Mouse (Mus musculus) left cerebral cortex, postnatal 10 days (tissue): ENCODE measurements around the gene Cfap54. TPM values are rescaled to one million over a fixed set of nuclear protein-coding genes. Genes with fewer than 3 reads are reported as not detected.

Experiments
- DNase-seq, 2 experiments: peaks; one replicate each; pipeline ENCODE4 v3.0.0; 2021 to 2022; ENCODE audit warnings: low spot score in 2 of 2, mixed read lengths in 1 of 2; ENCODE audit errors: extremely low spot score in 1 of 2
- intact Hi-C: fragments of 180-260 bp; cut with DNase I; formaldehyde crosslinking; loops from one replicate; pipeline ENCODE4 v1.15.1; 2025
- total RNA-seq, 2 experiments: library from RNA; stranded (reverse); gene quantifications; 2 replicates each; pipeline ENCODE4 v1.2.3; 2021

Cfap54 gene
- total RNA-seq, 2 experiments from 2014 or later, result 13.4 to 19.2 TPM

- DNase-seq, result no peak
- intact Hi-C loops, result no loop called here
Observed at GRCm38 (mm10) chr10:93103676-93104075, 22.3 kb upstream of the Cfap54 start.

DNA sequence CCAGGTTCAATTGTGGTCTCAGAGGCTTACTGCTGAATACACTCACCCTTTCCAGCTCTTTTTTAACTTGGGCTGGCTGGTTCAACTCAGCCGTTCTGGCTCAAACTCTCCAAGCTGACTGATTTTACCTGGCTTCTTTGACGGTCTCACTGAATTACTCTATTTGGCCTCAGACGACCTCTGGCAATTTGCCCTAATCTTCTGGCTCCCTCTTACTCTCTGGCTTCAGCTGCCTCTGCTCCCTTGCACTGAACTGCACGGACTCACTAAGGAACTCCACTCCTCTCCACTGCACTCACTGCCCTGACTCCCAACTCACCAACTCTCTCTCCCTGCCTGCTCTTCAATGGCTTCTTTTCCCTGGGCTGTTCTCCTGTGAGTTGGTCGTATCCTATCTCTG lies 20.9 kb upstream of the Cfap54 start:
- intact Hi-C loops, result no loop called here
- no peak for DNase-seq

GRCm38 (mm10) chr10:93098211-93098805 lies 16.9 kb upstream of the Cfap54 start:
- intact Hi-C loops, result no loop called here
- DNase-seq, result no peak

GRCm38 (mm10) chr10:93097439-93097838 lies 16.0 kb upstream of the Cfap54 start:
- intact Hi-C loops, result no loop called here
- no peak for DNase-seq

- DNase-seq, result no peak
- intact Hi-C loops, result no loop called here
Observed at GRCm38 (mm10) chr10:93095827-93096226, 14.4 kb upstream of the Cfap54 start.

DNA sequence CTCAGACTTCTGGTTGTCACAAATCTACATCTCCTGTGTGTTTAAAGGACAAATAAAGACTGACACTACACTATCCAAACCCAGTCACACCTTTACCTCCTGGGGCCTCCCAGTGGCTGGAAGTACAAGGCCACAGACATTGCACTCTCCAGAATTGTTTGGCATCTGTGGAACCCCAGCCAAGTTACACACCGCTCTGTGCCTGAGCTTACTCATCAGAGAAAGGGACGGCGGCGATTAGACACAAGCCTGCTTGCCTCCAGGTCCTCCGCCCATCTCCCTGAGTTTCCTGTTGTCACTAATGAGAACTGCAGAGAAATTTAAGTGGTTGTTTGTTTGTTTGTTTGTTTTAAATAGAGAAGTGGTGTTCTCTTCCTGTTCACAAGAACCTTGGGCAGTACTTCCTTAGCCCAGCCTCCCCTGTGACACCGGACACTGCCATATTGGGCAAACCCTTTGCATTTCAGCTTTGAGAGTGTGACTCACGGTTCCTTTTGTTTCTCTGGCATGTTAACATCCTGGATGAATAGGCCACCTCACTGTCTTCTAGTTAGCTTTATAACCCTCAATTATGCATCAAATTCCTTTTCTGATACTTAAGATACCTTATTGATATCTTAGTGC lies 13.7 kb upstream of the Cfap54 start:
- DNase-seq, result no peak
- intact Hi-C loops, result no loop called here

DNA sequence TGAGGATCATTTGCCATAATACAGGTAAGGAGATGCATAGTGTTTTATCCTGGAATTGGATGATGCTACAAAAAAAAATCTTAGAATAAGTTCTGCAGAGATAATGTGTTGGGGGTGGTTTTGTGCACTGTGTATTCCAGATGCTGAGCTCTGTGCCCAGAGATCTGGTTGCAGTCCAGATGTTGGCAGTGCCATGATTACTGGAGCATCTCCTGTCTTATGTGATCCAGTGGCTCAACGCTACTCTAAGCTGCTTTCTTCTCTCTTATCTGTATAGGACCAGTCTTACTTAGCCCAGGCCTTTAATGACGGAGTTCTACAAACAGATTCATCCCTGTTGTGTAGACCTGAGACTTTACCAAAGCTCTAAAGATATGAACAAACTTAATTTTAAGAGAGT lies 10.5 kb upstream of the Cfap54 start:
- no peak for DNase-seq
- intact Hi-C loops, result no loop called here

DNA sequence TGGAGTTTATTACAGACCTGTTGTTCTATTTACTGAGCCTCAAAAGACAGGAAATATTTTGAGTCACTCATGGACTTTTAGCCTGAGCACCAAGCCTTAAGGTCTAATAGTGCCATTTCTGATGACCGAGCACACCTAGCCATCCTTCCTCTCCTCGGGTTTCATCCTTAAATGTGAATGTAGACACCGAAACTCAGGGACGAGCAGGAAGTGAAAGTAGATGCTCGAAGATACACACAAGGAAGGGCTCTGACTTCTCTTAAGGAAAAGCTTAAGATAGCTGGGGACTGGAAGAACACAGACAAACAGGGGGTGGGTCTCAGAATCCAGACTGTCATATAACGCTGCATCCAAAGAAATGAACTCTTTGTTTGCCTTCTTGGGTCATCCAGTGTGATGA lies 8.8 kb upstream of the Cfap54 start:
- no peak for DNase-seq
- intact Hi-C loops, result no loop called here

DNA sequence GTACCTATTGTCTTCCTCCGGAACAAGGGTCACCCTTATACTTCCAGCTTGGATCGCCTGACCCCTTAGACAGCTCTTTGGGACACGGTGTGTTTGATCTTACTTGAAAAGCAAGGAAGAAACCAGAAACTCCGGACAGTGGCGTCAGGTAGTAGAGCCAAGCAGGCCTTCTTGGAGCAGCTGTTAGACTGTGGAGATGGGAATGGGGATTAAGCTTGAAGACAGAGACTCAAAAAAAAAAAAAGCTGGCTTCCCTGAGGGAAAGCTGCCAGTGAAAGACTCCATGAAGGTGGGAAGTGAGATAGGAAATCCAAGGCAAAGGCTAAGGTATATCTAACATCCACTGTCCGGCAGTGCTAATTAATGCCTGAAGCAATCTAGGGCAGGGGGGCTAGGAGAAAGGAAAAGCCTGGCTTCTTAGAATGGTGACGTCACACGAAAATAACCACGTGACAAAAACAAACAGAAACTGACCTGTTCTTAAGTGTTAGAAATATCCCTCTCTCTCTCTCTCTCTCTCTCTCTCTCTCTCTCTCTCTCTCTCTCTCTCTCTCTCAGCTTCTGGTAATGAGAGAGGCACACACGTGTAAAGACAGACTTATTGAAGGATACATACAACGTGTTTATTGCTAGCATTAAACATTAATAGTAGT lies 7.1 kb upstream of the Cfap54 start:
- DNase-seq, result no peak

GRCm38 (mm10) chr10:93087504-93087903 lies 6.1 kb upstream of the Cfap54 start:
- no peak for DNase-seq
- intact Hi-C loops, result loop anchor here (5.0 kb wide), 1 partner anchor 60 kb away; no protein-coding TSS in a partner anchor

More for the DNA sequence above, 7.1 kb upstream of the Cfap54 start:
- intact Hi-C loops, result loop anchor here (5.0 kb wide), 1 partner anchor 59 kb away; no protein-coding TSS in a partner anchor

DNA sequence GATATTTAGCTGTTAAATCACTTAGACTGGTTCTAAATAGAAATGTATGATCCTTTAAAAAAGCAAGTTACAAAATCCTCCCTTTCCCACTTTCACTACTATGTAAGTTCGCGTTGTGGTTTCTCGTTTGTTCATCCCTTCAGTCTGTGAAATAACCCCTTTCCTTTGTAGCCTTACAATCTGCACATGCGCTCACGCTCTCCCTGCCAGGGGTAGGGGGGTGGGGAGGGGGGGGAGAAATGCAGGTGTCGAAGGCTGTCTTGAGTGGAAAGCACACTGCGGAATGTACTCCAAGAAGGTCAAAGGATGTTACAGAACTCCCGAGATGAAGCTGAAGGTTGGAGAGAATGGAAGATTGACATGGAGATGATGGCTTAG lies 2.5 kb upstream of the Cfap54 start:
- intact Hi-C loops, result no loop called here
- DNase-seq, result no peak

DNA sequence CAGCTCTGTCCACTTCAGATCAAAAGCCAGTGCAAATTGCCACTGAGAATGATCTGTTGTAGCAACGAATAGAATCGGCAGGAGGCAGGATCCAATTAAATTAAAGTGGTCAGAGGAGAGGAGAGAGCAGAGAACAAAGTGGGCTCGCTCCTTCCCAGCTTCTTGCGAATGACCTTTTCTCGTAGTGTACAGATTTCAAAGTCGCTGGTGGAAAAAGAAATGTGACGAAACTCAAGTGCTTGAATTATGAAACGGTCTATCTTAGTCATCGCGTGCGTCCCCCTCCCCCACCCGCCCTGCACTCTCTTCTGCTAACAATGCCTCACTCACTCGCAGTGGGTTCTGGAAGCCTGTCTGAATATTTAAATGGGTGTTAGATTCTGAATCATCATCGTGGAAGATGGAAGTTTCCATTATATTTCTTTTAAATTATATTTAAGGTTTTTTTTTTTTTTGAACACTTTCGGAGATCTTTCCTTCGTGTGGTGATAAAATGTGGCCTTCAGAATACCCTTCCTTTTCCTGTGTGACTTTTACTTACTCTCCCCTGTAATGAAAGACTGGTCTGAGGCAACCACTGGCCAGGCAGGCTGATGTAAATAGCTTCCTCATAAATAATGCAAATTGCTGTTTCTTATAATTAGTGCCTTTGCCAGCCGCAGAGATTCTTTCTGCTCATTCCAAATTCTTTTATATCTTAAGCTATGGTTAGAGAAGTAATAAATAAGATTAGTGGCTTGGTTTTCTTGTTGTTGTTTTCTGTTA lies 2.0 kb upstream of the Cfap54 start:
- DNase-seq, result no peak
- intact Hi-C loops, result no loop called here

DNA sequence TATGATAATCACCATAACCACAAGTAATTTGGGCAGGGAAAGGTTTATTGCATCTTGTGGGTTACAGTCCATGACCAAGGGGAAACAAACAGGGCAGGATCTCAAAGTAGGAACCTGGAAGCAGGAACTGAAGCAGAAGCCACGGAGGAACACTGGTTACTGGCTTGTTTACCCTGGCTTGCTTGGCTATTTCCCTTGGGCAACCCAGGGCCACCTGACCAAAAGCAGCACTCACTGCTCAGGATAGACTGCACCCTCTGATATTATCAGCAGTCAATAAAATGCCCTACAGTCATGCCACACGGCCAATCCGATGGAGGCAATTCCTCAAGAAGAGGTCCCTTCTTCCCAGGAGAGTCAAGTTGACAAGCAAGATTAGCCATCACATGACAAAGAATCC lies 1.9 kb downstream of the Cfap54 start:
- intact Hi-C loops, result loop anchor here (10.0 kb wide), 2 partner anchors 85 to 195 kb away; partner anchors contain the start of gene Cdk17
- DNase-seq, result no peak

- intact Hi-C loops, result loop anchor here (10.0 kb wide), 2 partner anchors 87 to 197 kb away; partner anchors contain the start of gene Cdk17
Observed at GRCm38 (mm10) chr10:93077935-93078479, 3.4 kb downstream of the Cfap54 start.

DNA sequence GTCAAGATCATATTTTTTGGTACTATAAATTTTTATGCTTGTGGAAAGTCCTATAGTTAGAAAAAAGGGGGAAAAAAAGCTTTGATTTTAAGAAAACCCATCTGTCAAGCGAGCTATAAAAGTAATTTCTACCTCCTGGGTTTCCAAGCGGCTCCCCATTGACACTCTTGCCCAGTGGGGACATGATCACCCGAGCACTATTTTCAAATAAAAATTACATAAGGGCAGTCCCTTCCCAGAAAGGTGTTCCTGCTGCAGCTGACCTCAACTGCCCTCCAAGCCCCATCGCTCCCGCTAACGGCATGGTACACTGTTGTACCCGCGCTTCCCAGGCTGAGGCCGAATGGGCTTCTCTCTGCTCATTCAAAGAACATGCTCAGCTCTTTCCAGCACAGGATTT lies 5.0 kb downstream of the Cfap54 start:
- intact Hi-C loops, result loop anchor here (10.0 kb wide), 2 partner anchors 88 to 198 kb away; partner anchors contain the start of gene Cdk17
- no peak for DNase-seq

More at GRCm38 (mm10) chr10:93077935-93078479, 3.4 kb downstream of the Cfap54 start:
- DNase-seq, result no peak

GRCm38 (mm10) chr10:93075856-93076255 lies 5.6 kb downstream of the Cfap54 start:
- no peak for DNase-seq
- intact Hi-C loops, result loop anchor here (10.0 kb wide), 2 partner anchors 89 to 199 kb away; partner anchors contain the start of gene Cdk17

DNA sequence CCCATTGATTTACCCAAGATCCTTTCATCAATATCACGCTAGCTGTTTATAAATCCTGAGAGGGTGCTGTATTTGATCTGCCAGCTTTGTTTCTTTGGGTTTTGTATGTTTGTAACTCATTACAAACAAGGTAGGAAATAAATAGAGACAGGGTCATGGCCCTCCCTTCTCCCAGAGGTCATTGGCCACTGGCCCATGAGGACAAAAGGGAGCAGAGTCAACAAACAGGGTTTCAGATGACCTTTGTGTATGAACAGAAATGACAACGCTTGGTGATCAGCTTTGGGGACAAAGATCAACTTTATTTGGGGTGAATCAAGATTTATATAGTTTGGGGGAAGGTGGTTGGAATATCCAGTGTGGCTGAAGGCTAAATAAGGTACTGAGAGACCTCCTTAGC lies 8.6 kb downstream of the Cfap54 start:
- intact Hi-C loops, result loop anchor here (10.0 kb wide), 2 partner anchors 92 to 202 kb away; partner anchors contain the start of gene Cdk17
- no peak for DNase-seq

- no peak for DNase-seq
- intact Hi-C loops, result loop anchor here (10.0 kb wide), 2 partner anchors 93 to 203 kb away; partner anchors contain the start of gene Cdk17
Observed at GRCm38 (mm10) chr10:93071753-93072152, 9.7 kb downstream of the Cfap54 start.
